Mouse (Mus musculus) intestine, embryonic 14.5 days (tissue): Measurements from ENCODE around the gene Ush2a. TPM values are rescaled to one million over a fixed set of nuclear protein-coding genes. Genes with fewer than 3 reads are reported as not detected.

ENCODE experiments used
- ATAC-seq: fragments of 200-750 bp; cut with Nextera tagmentation; replicated peaks from 2 replicates; pipeline ENCODE4 v1.8.0; 2017; ENCODE audit warnings: low read depth, moderate number of reproducible peaks, moderate TSS enrichment, moderate library complexity; ENCODE audit not compliant: low FRiP score, low TSS enrichment
- DNase-seq: peaks from one replicate; pipeline ENCODE4 v3.0.0-alpha.2; 2018; ENCODE audit warnings: low spot score
- H3K27ac ChIP-seq: fragments of 300-500 bp; sonication (generic); 2 replicates; pipeline ENCODE4 v1.5.1; 2014; ENCODE audit warnings: low read depth, mild to moderate bottlenecking, control low read depth
- H3K27me3 ChIP-seq: fragments of 300-500 bp; sonication (generic); replicated peaks from 2 replicates; pipeline ENCODE4 v1.6.1; 2014; ENCODE audit warnings: low read length, control low read depth; ENCODE audit not compliant: control insufficient read depth, insufficient read depth
- H3K36me3 ChIP-seq: fragments of 300-500 bp; sonication (generic); 2 replicates; pipeline ENCODE4 v1.6.1; 2014; ENCODE audit warnings: low read length, control low read depth; ENCODE audit not compliant: control insufficient read depth, insufficient read depth
- H3K4me1 ChIP-seq: fragments of 300-500 bp; sonication (generic); replicated peaks from 2 replicates; pipeline ENCODE4 v1.6.1; 2014; ENCODE audit warnings: low read length, control low read depth, mixed read lengths; ENCODE audit not compliant: control insufficient read depth, insufficient read depth
- H3K4me2 ChIP-seq: fragments of 300-500 bp; sonication (generic); 2 replicates; pipeline ENCODE4 v1.6.1; 2014; ENCODE audit warnings: low read length
- H3K4me3 ChIP-seq: fragments of 300-500 bp; sonication (generic); 2 replicates; pipeline ENCODE4 v1.5.1; 2014; ENCODE audit warnings: low read depth, low read length, control low read depth, mixed read lengths
- H3K9ac ChIP-seq: fragments of 300-500 bp; sonication (generic); 2 replicates; pipeline ENCODE4 v1.6.1; 2014; ENCODE audit warnings: mild to moderate bottlenecking, low read length
- H3K9me3 ChIP-seq: fragments of 300-500 bp; sonication (generic); 2 replicates; pipeline ENCODE4 v1.6.1; 2016; ENCODE audit warnings: low read length, control low read depth; ENCODE audit not compliant: control insufficient read depth
- WGBS: fragments of 180-500 bp; shearing (Covaris S2); extraction: QIAGEN DNeasy Blood & Tissue Kit; methylation state at CpG from one replicate; pipeline ENCODE4 v1.1.7; 2014; 5-methylcytosine and 5-hydroxymethylcytosine counted together
- polyA plus RNA-seq: library from polyadenylated mRNA; unstranded; fragments of >200 nt; fragmentation: Nextera tagmentation; extraction: Ambion mirVana; gene quantifications from 2 replicates; pipeline ENCODE4 v1.2.1, GENCODE M21; 2014

Gene Ush2a
- polyA plus RNA-seq, 1 experiment from 2014 or later, result 0.04 TPM

- H3K27ac ChIP-seq, result no peak overlapping the region
- no peak overlapping the region for H3K9ac ChIP-seq
- H3K9me3 ChIP-seq, result no peaks in the 10 kb centered on the region
- WGBS, result 84% methylated on average over 6 of the region's 6 CpGs
- no peak overlapping the region for H3K4me3 ChIP-seq
- no peak for DNase-seq
- no peak for ATAC-seq
- H3K4me1 ChIP-seq, result no peaks in the 10 kb centered on the region
- no peaks in the 10 kb centered on the region for H3K27me3 ChIP-seq
- no peak overlapping the region for H3K4me2 ChIP-seq
- no peaks in the 10 kb centered on the region for H3K36me3 ChIP-seq
These were observed 500.6 kb downstream of the Ush2a start for GRCm38 (mm10) chr1:188762463-188762862.

GRCm38 (mm10) chr1:188763761-188764160 is 501.9 kb downstream of the Ush2a start:
- no peak overlapping the region for H3K9ac ChIP-seq
- H3K36me3 ChIP-seq, result no peaks in the 10 kb centered on the region
- H3K27ac ChIP-seq, result no peak overlapping the region
- H3K4me3 ChIP-seq, result no peak overlapping the region
- ATAC-seq (no peak), DNase-seq (no peak)
- 87% methylated on average over 3 of the region's 3 CpGs for WGBS
- no peaks in the 10 kb centered on the region for H3K27me3 ChIP-seq
- no peaks in the 10 kb centered on the region for H3K4me1 ChIP-seq
- no peaks in the 10 kb centered on the region for H3K9me3 ChIP-seq
- no peak overlapping the region for H3K4me2 ChIP-seq

DNA sequence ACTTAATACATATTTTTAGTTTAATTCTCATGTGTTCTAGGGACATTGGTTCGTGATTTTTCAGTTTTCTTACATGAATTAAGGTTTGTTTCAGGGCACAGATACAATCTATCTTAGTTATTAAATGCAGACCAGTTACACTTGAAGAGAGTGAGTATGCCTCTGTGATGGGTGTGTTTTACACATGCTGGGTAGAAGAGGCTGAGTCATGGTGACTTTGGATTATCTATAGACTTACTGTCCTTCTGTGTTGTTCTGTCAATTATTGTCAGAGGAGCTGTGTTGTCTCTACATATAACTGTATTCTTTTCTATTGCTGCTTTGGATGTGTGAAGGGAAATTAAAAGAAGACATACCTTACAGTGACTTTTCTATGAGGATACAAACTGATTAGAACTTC is 509.0 kb downstream of the Ush2a start:
- H3K36me3 ChIP-seq, result no peaks in the 10 kb centered on the region
- H3K27ac ChIP-seq, result no peak overlapping the region
- no peaks in the 10 kb centered on the region for H3K4me1 ChIP-seq
- 93% methylated on average over 1 of the region's 1 CpGs for WGBS
- H3K27me3 ChIP-seq, result no peaks in the 10 kb centered on the region
- no peak overlapping the region for H3K4me2 ChIP-seq
- no peak overlapping the region for H3K4me3 ChIP-seq
- no peak for ATAC-seq
- no peaks in the 10 kb centered on the region for H3K9me3 ChIP-seq
- H3K9ac ChIP-seq, result no peak overlapping the region
- DNase-seq, result no peak

DNA sequence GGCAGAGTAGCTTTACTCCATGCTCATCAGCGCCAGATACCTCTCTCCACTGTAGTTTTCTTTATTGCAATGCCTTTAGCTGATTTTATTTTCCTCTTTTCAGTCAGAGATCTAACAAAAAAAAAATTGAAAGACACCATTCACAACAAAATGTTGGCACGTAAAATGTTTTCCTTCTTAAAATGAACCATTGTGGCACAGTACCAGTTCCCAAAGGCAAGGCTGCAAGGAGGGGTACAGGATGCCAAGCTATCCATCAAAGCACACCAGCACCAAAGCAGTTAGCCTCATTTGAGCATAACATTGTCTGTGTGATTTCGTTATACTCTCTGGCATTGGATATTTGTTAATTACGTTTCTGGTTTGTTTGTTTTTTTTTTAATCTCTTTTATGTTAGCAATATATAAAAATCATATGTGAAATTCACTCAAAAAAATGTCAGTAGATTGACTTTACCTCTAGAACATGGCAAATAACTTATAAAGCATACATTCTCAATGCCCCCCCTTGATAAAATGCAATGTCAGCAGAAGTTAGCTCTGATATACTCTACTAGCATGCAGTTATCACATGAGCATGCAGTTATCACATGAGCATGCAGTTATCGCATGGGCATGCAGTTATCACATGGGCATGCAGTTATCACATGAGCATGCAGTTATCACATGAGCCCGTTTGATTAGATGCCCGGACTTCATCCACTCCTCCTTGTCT is 510.9 kb downstream of the Ush2a start:
- DNase-seq (no peak), ATAC-seq (no peak)
- no peaks in the 10 kb centered on the region for H3K9me3 ChIP-seq
- no peaks in the 10 kb centered on the region for H3K27me3 ChIP-seq
- H3K9ac ChIP-seq, result no peak overlapping the region
- H3K4me1 ChIP-seq, result no peaks in the 10 kb centered on the region
- 92% methylated on average over 7 of the region's 7 CpGs for WGBS
- no peaks in the 10 kb centered on the region for H3K36me3 ChIP-seq
- no peak overlapping the region for H3K4me2 ChIP-seq
- H3K4me3 ChIP-seq, result no peak overlapping the region
- H3K27ac ChIP-seq, result no peak overlapping the region

- ATAC-seq, result no peak
- Histone ChIP-seq H3K4me2 (no peak overlapping the region), H3K4me3 (no peak overlapping the region), H3K27ac (no peak overlapping the region), H3K9ac (no peak overlapping the region), H3K36me3 (no peaks in the 10 kb centered on the region), H3K9me3 (no peaks in the 10 kb centered on the region), H3K27me3 (no peaks in the 10 kb centered on the region), H3K4me1 (no peaks in the 10 kb centered on the region)
- DNase-seq, result no peak
- WGBS, result 78% methylated on average over 7 of the region's 7 CpGs
These were observed 511.8 kb downstream of the Ush2a start for GRCm38 (mm10) chr1:188773631-188774030.

GRCm38 (mm10) chr1:188777556-188778161 is 515.8 kb downstream of the Ush2a start:
- H3K4me2 ChIP-seq, result no peak overlapping the region
- 66% methylated on average over 8 of the region's 8 CpGs for WGBS
- DNase-seq, result no peak

DNA sequence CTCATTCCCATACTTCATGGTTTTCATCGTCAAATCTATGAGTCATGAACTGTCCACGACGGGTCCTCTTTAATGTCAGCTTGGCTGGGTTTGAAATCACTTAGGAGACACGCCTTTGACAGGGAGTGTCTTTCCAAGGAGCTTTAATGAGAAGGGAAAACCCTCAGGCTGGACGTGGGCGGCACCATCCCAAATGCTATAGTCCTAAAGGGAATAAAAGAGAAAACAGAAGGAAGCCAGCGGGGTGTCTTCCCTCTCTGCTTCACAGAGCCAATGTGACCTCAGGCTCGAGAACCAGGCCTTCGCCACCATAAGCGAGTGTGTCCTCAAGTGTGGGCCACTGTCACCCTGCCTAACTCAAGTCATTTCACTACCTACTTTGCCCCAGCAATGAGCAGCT is 523.2 kb downstream of the Ush2a start:
- H3K36me3 ChIP-seq, result no peaks in the 10 kb centered on the region
- H3K9ac ChIP-seq, result no peak overlapping the region
- no peak for ATAC-seq
- H3K27ac ChIP-seq, result no peak overlapping the region
- no peak for DNase-seq
- no peaks in the 10 kb centered on the region for H3K4me1 ChIP-seq
- no peak overlapping the region for H3K4me2 ChIP-seq
- 87% methylated on average over 10 of the region's 10 CpGs for WGBS
- no peaks in the 10 kb centered on the region for H3K27me3 ChIP-seq
- H3K9me3 ChIP-seq, result no peaks in the 10 kb centered on the region
- no peak overlapping the region for H3K4me3 ChIP-seq

More at GRCm38 (mm10) chr1:188777556-188778161, 515.8 kb downstream of the Ush2a start:
- no peak for ATAC-seq
- H3K27ac ChIP-seq, result no peak overlapping the region
- no peaks in the 10 kb centered on the region for H3K27me3 ChIP-seq
- no peaks in the 10 kb centered on the region for H3K9me3 ChIP-seq
- no peaks in the 10 kb centered on the region for H3K36me3 ChIP-seq
- no peak overlapping the region for H3K4me3 ChIP-seq
- H3K9ac ChIP-seq, result no peak overlapping the region
- H3K4me1 ChIP-seq, result no peaks in the 10 kb centered on the region

- no peak for DNase-seq
- no peak overlapping the region for H3K4me3 ChIP-seq
These were observed 543.2 kb downstream of the Ush2a start for GRCm38 (mm10) chr1:188805069-188805468.

GRCm38 (mm10) chr1:188805852-188806251 is 544.0 kb downstream of the Ush2a start:
- Histone ChIP-seq H3K4me2 (no peak overlapping the region), H3K27me3 (no peaks in the 10 kb centered on the region), H3K36me3 (no peaks in the 10 kb centered on the region), H3K4me3 (no peak overlapping the region), H3K4me1 (no peaks in the 10 kb centered on the region), H3K9ac (no peak overlapping the region), H3K27ac (no peak overlapping the region), H3K9me3 (no peaks in the 10 kb centered on the region)
- ATAC-seq (no peak), DNase-seq (no peak)
- 42% methylated on average over 4 of the region's 4 CpGs for WGBS

More at GRCm38 (mm10) chr1:188805069-188805468, 543.2 kb downstream of the Ush2a start:
- 24% methylated on average over 2 of the region's 2 CpGs for WGBS
- H3K36me3 ChIP-seq, result no peaks in the 10 kb centered on the region
- no peak overlapping the region for H3K9ac ChIP-seq
- H3K27me3 ChIP-seq, result no peaks in the 10 kb centered on the region
- H3K27ac ChIP-seq, result no peak overlapping the region
- no peaks in the 10 kb centered on the region for H3K9me3 ChIP-seq
- ATAC-seq, result no peak
- H3K4me1 ChIP-seq, result no peaks in the 10 kb centered on the region
- H3K4me2 ChIP-seq, result no peak overlapping the region
